Mouse (Mus musculus) bone marrow macrophage, adult 2 months (primary cell): Measurements from ENCODE around the gene Tead1.

Source experiments
- CTCF ChIP-seq: IDR thresholded peaks from 2 replicates; pipeline ENCODE4 v1.5.1; 2012; ENCODE audit warnings: low read depth, mild to moderate bottlenecking, low read length, moderate library complexity
- POLR2A ChIP-seq: IDR thresholded peaks from 2 replicates; pipeline ENCODE4 v1.6.1; 2012; ENCODE audit warnings: mild to moderate bottlenecking, low read depth, low read length, borderline replicate concordance

DNA sequence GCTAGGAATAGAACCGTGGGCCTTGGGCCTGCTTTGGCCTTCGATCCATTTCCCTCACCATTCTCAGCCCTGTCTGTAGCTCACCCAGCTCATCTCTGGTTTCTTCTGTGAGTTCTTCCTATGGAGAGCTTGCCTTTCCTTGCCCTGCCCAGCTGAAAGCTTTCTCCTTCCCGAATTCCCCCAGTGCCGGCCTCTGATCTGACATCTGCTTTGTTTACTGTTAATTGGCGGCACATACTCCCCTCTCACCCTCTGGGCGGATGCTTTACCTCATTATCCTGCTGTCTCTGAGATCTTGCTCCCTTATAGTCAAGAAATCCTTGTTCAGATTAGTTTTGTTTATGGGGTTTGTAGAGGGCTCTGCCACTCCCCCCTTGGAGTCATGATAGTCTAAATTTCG, 131.6 kb downstream of the Tead1 start:
- no peak for TF ChIP-seq CTCF
- TF ChIP-seq POLR2A: no peak
